9 mouse cellular contexts compared by ENCODE assay signal in the genomic region with DNA sequence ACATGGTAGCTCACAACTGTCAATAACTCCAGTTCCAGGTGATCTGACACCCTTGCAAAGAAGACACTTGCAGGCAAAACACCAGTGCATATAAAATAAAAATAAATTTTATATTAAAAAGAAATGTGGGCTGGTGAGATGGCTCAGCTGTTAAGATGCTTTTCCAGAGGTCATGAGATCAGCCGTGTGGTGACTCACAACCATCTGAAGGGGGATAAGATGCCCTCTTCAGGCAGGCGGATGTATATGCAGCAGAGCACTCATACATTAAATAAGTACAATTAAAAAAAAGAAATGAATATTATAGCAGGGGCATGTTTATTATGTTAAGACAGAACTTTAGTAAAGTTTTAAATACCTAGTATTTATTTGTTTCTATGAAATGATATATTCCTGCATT. TPM values are rescaled to one million over a fixed set of nuclear protein-coding genes. Genes with fewer than 3 reads are reported as not detected.
A peak's percentile ranks its signal among the peaks of the same experiment; 100 is the strongest.
DNase-seq lines count a peak whose midpoint lies in the region; ATAC-seq and TF ChIP-seq lines count a peak whose summit lies in the region.
"Had no signal": no experiment of that assay in that cellular context is flagged by ENCODE, and none has a peak within 500 bp of the region (broad histone marks: within the 10 kb centered on the region; RNA-seq: fewer than 3 reads in every experiment).

No protein-coding gene starts in this region.

- H3K4me1 ChIP-seq in MEL (ENCODE audit: control insufficient read depth in 1 of 2, insufficient read depth in 2 of 2, low read length in 2 of 2): peaks cover 0 to 10% of the 10 kb centered on the region in 2 experiments; a peak in 2 of 4 replicates
- no peaks in the 10 kb centered on the region for H3K4me1 ChIP-seq in forebrain, embryonic 11.5 days (replicated peaks; ENCODE audit: control insufficient read depth, insufficient read depth, low read length)
- H3K4me1 ChIP-seq: embryonic facial prominence, embryonic 12.5 days; hindbrain, embryonic 15.5 days had no signal

- peaks cover 16% of the 10 kb centered on the region for H3K79me2 ChIP-seq in MEL (ENCODE audit: control insufficient read depth, insufficient read depth, low read length, poor library complexity)

- WGBS in forebrain, embryonic 11.5 days: 44% methylated on average over 2 of the region's 2 CpGs

- no peak; the same call in 1 of the 2 replicates for TF ChIP-seq RAD21 in MEL (IDR thresholded peaks at IDR 0.05; ENCODE audit: low read depth, low read length)

- no peak overlapping the region for H3K4me2 ChIP-seq in forebrain, embryonic 11.5 days (ENCODE audit: low read depth, low read length, severe bottlenecking)
- H3K4me2 ChIP-seq: embryonic facial prominence, embryonic 12.5 days; hindbrain, embryonic 15.5 days had no signal

- peak; percentile 12 for DNase-seq in kidney, postnatal 14 days
- no peak for DNase-seq in kidney, adult 9 months
- peak; percentile 63 for DNase-seq in MEL (ENCODE audit: low read depth, low spot score)
- peak; percentile 29 for DNase-seq in c-Kit-positive CD71-negative TER-119-negative erythroid progenitor cells, embryonic 14.5 days (ENCODE audit: low read depth)
- peak; percentile 51 for DNase-seq in naive thymus-derived CD4-positive, alpha-beta T cell, adult 2 months (ENCODE audit: low read depth)
- no peak for DNase-seq in frontal cortex, adult 2 months (ENCODE audit: extremely low spot score in 1 of 2, low spot score in 1 of 2)
- no peak for DNase-seq in forebrain, embryonic 11.5 days (ENCODE audit: low spot score)

- TF ChIP-seq POLR2A in MEL (IDR thresholded peaks at IDR 0.05; ENCODE audit: control insufficient read depth in 1 of 2, insufficient read depth in 1 of 2, low read depth in 1 of 2, low read length in 2 of 2, poor library complexity in 1 of 2): no peak

- no peak overlapping the region for H3K27ac ChIP-seq in MEL (ENCODE audit: control insufficient read depth, low read depth, low read length)
- no peak overlapping the region for H3K27ac ChIP-seq in forebrain, embryonic 11.5 days (ENCODE audit: low read depth, low read length)
- H3K27ac ChIP-seq: embryonic facial prominence, embryonic 12.5 days; hindbrain, embryonic 15.5 days had no signal

- TF ChIP-seq CTCF in MEL (IDR thresholded peaks at IDR 0.05 in 2 of 3, conservative IDR thresholded peaks at IDR 0.05 in 1 of 3; ENCODE audit: control insufficient read depth in 1 of 3, insufficient read depth in 1 of 3, low read depth in 2 of 3, low read length in 3 of 3, poor library complexity in 1 of 3, severe bottlenecking in 1 of 3): peak in 2 of 3 experiments; percentile 29 to 56; a peak in 4 of 6 replicates

- ATAC-seq in forebrain, embryonic 11.5 days (replicated peaks; ENCODE audit: low FRiP score): no peak

- H3K27me3 ChIP-seq in MEL (ENCODE audit: control insufficient read depth in 1 of 2, insufficient read depth in 2 of 2, low read length in 2 of 2): no peaks in the 10 kb centered on the region
- H3K27me3 ChIP-seq in forebrain, embryonic 11.5 days (ENCODE audit: control insufficient read depth, insufficient read depth, low read length): no peaks in the 10 kb centered on the region
- H3K27me3 ChIP-seq: embryonic facial prominence, embryonic 12.5 days; hindbrain, embryonic 15.5 days had no signal

- H3K9me3 ChIP-seq in MEL (replicated peaks; ENCODE audit: insufficient read depth, low read length): no peaks in the 10 kb centered on the region
- no peaks in the 10 kb centered on the region for H3K9me3 ChIP-seq in forebrain, embryonic 11.5 days (ENCODE audit: control insufficient read depth, low read length)
- H3K9me3 ChIP-seq: embryonic facial prominence, embryonic 12.5 days; hindbrain, embryonic 15.5 days had no signal

- TF ChIP-seq EP300 in MEL (IDR thresholded peaks at IDR 0.05; ENCODE audit: low read depth in 1 of 2, low read length in 2 of 2): no peak

- H3K9ac ChIP-seq in MEL (ENCODE audit: control insufficient read depth, low read depth, low read length, poor library complexity, severe bottlenecking): no peak overlapping the region
- no peak overlapping the region for H3K9ac ChIP-seq in forebrain, embryonic 11.5 days (ENCODE audit: low read length)
- H3K9ac ChIP-seq: embryonic facial prominence, embryonic 12.5 days; hindbrain, embryonic 15.5 days had no signal

- peaks cover 35 to 62% of the 10 kb centered on the region in 2 experiments for H3K36me3 ChIP-seq in MEL (ENCODE audit: control insufficient read depth in 1 of 2, insufficient read depth in 2 of 2, low read length in 2 of 2)
- peaks cover 3% of the 10 kb centered on the region; the same call in 1 of the 2 replicates for H3K36me3 ChIP-seq in forebrain, embryonic 11.5 days (ENCODE audit: control insufficient read depth, insufficient read depth, low read length)

- H3K4me3 ChIP-seq in MEL (ENCODE audit: control insufficient read depth in 1 of 2, insufficient read depth in 1 of 2, low read depth in 2 of 2, low read length in 2 of 2): no peak overlapping the region
- no peak overlapping the region for H3K4me3 ChIP-seq in forebrain, embryonic 11.5 days (ENCODE audit: low read depth, low read length)
- H3K4me3 ChIP-seq: embryonic facial prominence, embryonic 12.5 days; hindbrain, embryonic 15.5 days had no signal

TF ChIP-seq in MEL, 35 proteins besides CTCF, POLR2A, EP300 and RAD21:
- peak; percentile 33 for TF ChIP-seq SMC3 (IDR thresholded peaks at IDR 0.05; ENCODE audit: low read depth, low read length)
- 0 out of 2 replicates have a peak, but pooled peaks have one; percentile 32 for TF ChIP-seq ETS1 (IDR thresholded peaks at IDR 0.05; ENCODE audit: low read depth, low read length)
- 0 out of 2 replicates have a peak, but pooled peaks have one; percentile 19 for TF ChIP-seq ZNF384 (IDR thresholded peaks at IDR 0.05; ENCODE audit: low read depth, low read length)
- TF ChIP-seq MYC (IDR thresholded peaks at IDR 0.05; ENCODE audit: low read depth, low read length): 0 out of 2 replicates have a peak, but pooled peaks have one; percentile 45
- no peak for TF ChIP-seq TCF12 (IDR thresholded peaks at IDR 0.05; ENCODE audit: low read depth, low read length)
- TF ChIP-seq POLR2AphosphoS5 (IDR thresholded peaks at IDR 0.05; ENCODE audit: borderline replicate concordance, low read depth, low read length): no peak

RNA-seq across cellular contexts. Expression of gene Mtf2, which starts 16.9 kb away (rescaled TPM):
- 99.7 and 103 TPM in 2 replicates for total RNA-seq in MEL (2012; rRNA removed)
- 100 to 1,000 TPM in 1 of 2 experiments, 10 to 100 TPM in 1; 69.9 to 263 TPM for polyA plus RNA-seq in MEL (2012; ENCODE audit: insufficient read depth in 1 of 2, insufficient read length in 2 of 2, low read depth in 1 of 2, low replicate concordance in 2 of 2, missing spikeins in 1 of 2)
- 51.5 and 62.8 TPM in 2 replicates for polyA plus RNA-seq in frontal cortex, adult 2 months (2012; rRNA removed)
- 138 and 148 TPM in 2 replicates for polyA plus RNA-seq in forebrain, embryonic 11.5 days (2014; fragmentation: Nextera tagmentation; extraction: Ambion mirVana)

RNA-seq across cellular contexts. Expression of gene Tmed5, which starts 50.0 kb away (rescaled TPM):
- 55.5 and 63.1 TPM in 2 replicates for total RNA-seq in MEL (2012; rRNA removed)
- polyA plus RNA-seq in MEL (2012; ENCODE audit: insufficient read depth in 1 of 2, insufficient read length in 2 of 2, low read depth in 1 of 2, low replicate concordance in 2 of 2, missing spikeins in 1 of 2): 100 to 1,000 TPM in 1 of 2 experiments, 10 to 100 TPM in 1; 40.5 to 181 TPM
- 20.2 and 20.6 TPM in 2 replicates for polyA plus RNA-seq in frontal cortex, adult 2 months (2012; rRNA removed)
- polyA plus RNA-seq in forebrain, embryonic 11.5 days (2014; fragmentation: Nextera tagmentation; extraction: Ambion mirVana): 31.8 and 35.2 TPM in 2 replicates

RNA-seq across cellular contexts. Expression of gene Ccdc18, which starts 50.3 kb away (rescaled TPM):
- 2.3 and 3.6 TPM in 2 replicates for total RNA-seq in MEL (2012; rRNA removed)
- 1 to 10 TPM in 1 of 2 experiments, not detected in 1; 3.0 TPM for polyA plus RNA-seq in MEL (2012; ENCODE audit: insufficient read depth in 1 of 2, insufficient read length in 2 of 2, low read depth in 1 of 2, low replicate concordance in 2 of 2, missing spikeins in 1 of 2)
- polyA plus RNA-seq in frontal cortex, adult 2 months (2012; rRNA removed): 0.59 and 0.74 TPM in 2 replicates
- polyA plus RNA-seq in forebrain, embryonic 11.5 days (2014; fragmentation: Nextera tagmentation; extraction: Ambion mirVana): 13.9 and 15.8 TPM in 2 replicates

Comparison
In these comparisons a context has a peak if more than half of its experiments do, and no peak if none do; other contexts are left out.
1. DNase-seq: peak in kidney, postnatal 14 days (single experiment), MEL (single experiment), c-Kit-positive CD71-negative TER-119-negative erythroid progenitor cells, embryonic 14.5 days (single experiment) and naive thymus-derived CD4-positive, alpha-beta T cell, adult 2 months (single experiment); none in kidney, adult 9 months (single experiment), frontal cortex, adult 2 months (0 of 2) and forebrain, embryonic 11.5 days (single experiment).